Mouse (Mus musculus) MEL (cell line): Measurements from ENCODE around the gene Crybb1. TPM values are rescaled to one million over a fixed set of nuclear protein-coding genes. Genes with fewer than 3 reads are reported as not detected.

Experiments
- DNase-seq: peaks from one replicate; pipeline ENCODE4 v3.0.0; 2011; ENCODE audit warnings: low read depth, low spot score
- H3K27ac ChIP-seq: 2 replicates; pipeline ENCODE4 v1.5.1; 2012; ENCODE audit warnings: low read depth, mild to moderate bottlenecking, control low read depth, low read length, moderate library complexity; ENCODE audit not compliant: control insufficient read depth
- H3K27me3 ChIP-seq, 2 experiments: fragments of 150-350 bp in 1 of 2; sonication (generic) in 1 of 2; 2 replicates each; pipeline ENCODE4 v1.6.1; 2012; ENCODE audit warnings: low read length in 2 of 2, mild to moderate bottlenecking in 2 of 2, improper control_type of control experiment in 1 of 2, moderate library complexity in 1 of 2; ENCODE audit not compliant: insufficient read depth in 2 of 2, control insufficient read depth in 1 of 2
- H3K36me3 ChIP-seq, 2 experiments: 2 replicates each; pipeline ENCODE4 v1.6.1; 2012 to 2014; ENCODE audit warnings: low read length in 2 of 2, improper control_type of control experiment in 1 of 2, inconsistent platforms in 1 of 2, mild to moderate bottlenecking in 1 of 2; ENCODE audit not compliant: insufficient read depth in 2 of 2, control insufficient read depth in 1 of 2
- H3K4me1 ChIP-seq, 2 experiments: fragments of 150-350 bp in 1 of 2; sonication (generic) in 1 of 2; 2 replicates each; pipeline ENCODE4 v1.6.1; 2012; ENCODE audit warnings: low read length in 2 of 2, improper control_type of control experiment in 1 of 2, mild to moderate bottlenecking in 1 of 2; ENCODE audit not compliant: insufficient read depth in 2 of 2, control insufficient read depth in 1 of 2
- H3K4me3 ChIP-seq, 2 experiments: fragments of 150-350 bp in 1 of 2; sonication (generic) in 1 of 2; 2 replicates each; pipeline ENCODE4 v1.5.1; 2012; ENCODE audit warnings: low read depth in 2 of 2, low read length in 2 of 2, mild to moderate bottlenecking in 2 of 2, moderate library complexity in 2 of 2, control low read depth in 1 of 2, improper control_type of control experiment in 1 of 2; ENCODE audit not compliant: control insufficient read depth in 1 of 2, insufficient read depth in 1 of 2
- H3K79me2 ChIP-seq: 2 replicates; pipeline ENCODE4 v1.6.1; 2012; ENCODE audit warnings: mild to moderate bottlenecking, low read length, moderate library complexity; ENCODE audit not compliant: control insufficient read depth, poor library complexity, insufficient read depth
- H3K9ac ChIP-seq: 2 replicates; pipeline ENCODE4 v1.6.1; 2012; ENCODE audit warnings: low read depth, mild to moderate bottlenecking, control low read depth, low read length, moderate library complexity; ENCODE audit not compliant: control insufficient read depth, poor library complexity, severe bottlenecking
- H3K9me3 ChIP-seq: fragments of 150-350 bp; sonication (generic); replicated peaks from 2 replicates; pipeline ENCODE4 v1.6.1; 2012; ENCODE audit warnings: mild to moderate bottlenecking, low read length, improper control_type of control experiment, moderate library complexity; ENCODE audit not compliant: insufficient read depth
- BHLHE40 ChIP-seq: IDR thresholded peaks from 2 replicates; pipeline ENCODE4 v1.6.1; 2012; ENCODE audit warnings: low read depth, mild to moderate bottlenecking, inconsistent platforms, low read length, improper control_type of control experiment, borderline replicate concordance
- CHD1 ChIP-seq: IDR thresholded peaks from 2 replicates; pipeline ENCODE4 v1.6.1; 2012; ENCODE audit warnings: low read depth, mild to moderate bottlenecking, inconsistent platforms, low read length, improper control_type of control experiment
- CTCF ChIP-seq, 3 experiments: IDR thresholded peaks in 2 of 3; conservative IDR thresholded peaks in 1 of 3; 2 replicates each; pipeline ENCODE4 v1.5.1; 2011 to 2012; ENCODE audit warnings: low read length in 3 of 3, low read depth in 2 of 3, mild to moderate bottlenecking in 2 of 3, improper control_type of control experiment in 1 of 3, inconsistent platforms in 1 of 3, mixed read lengths in 1 of 3, moderate library complexity in 1 of 3; ENCODE audit not compliant: control insufficient read depth in 1 of 3, insufficient read depth in 1 of 3, poor library complexity in 1 of 3, severe bottlenecking in 1 of 3
- ETS1 ChIP-seq: IDR thresholded peaks from 2 replicates; pipeline ENCODE4 v1.6.1; 2012; ENCODE audit warnings: low read depth, mild to moderate bottlenecking, inconsistent platforms, low read length, improper control_type of control experiment, moderate library complexity
- HCFC1 ChIP-seq: IDR thresholded peaks from 2 replicates; pipeline ENCODE4 v1.6.1; 2012; ENCODE audit warnings: low read depth, mild to moderate bottlenecking, inconsistent platforms, low read length, improper control_type of control experiment, moderate library complexity
- MAFK ChIP-seq: IDR thresholded peaks from 2 replicates; pipeline ENCODE4 v1.6.1; 2011; ENCODE audit warnings: low read depth, mild to moderate bottlenecking, low read length, improper control_type of control experiment, borderline replicate concordance
- MEF2A ChIP-seq: IDR thresholded peaks from 2 replicates; pipeline ENCODE4 v1.6.1; 2014; ENCODE audit warnings: low read depth, mild to moderate bottlenecking, inconsistent platforms, low read length, improper control_type of control experiment; ENCODE audit not compliant: poor library complexity, insufficient replicate concordance, severe bottlenecking; ENCODE audit errors: extremely low read depth
- MXI1 ChIP-seq: IDR thresholded peaks from 2 replicates; pipeline ENCODE4 v1.6.1; 2011; ENCODE audit warnings: mild to moderate bottlenecking, low read depth, low read length, improper control_type of control experiment
- MYC ChIP-seq: IDR thresholded peaks from 2 replicates; pipeline ENCODE4 v1.6.1; 2011; ENCODE audit warnings: low read depth, mild to moderate bottlenecking, low read length, improper control_type of control experiment, moderate library complexity
- NRF1 ChIP-seq: IDR thresholded peaks from 2 replicates; pipeline ENCODE4 v1.6.1; 2014; ENCODE audit warnings: low read depth, mild to moderate bottlenecking, inconsistent platforms, low read length, improper control_type of control experiment, moderate library complexity; ENCODE audit not compliant: poor library complexity, insufficient read depth, severe bottlenecking
- RAD21 ChIP-seq: IDR thresholded peaks from 2 replicates; pipeline ENCODE4 v1.6.1; 2011; ENCODE audit warnings: mild to moderate bottlenecking, low read depth, low read length, improper control_type of control experiment
- RCOR1 ChIP-seq: IDR thresholded peaks from 2 replicates; pipeline ENCODE4 v1.6.1; 2012; ENCODE audit warnings: low read depth, mild to moderate bottlenecking, inconsistent platforms, low read length, improper control_type of control experiment
- TAL1 ChIP-seq: IDR thresholded peaks from 2 replicates; pipeline ENCODE4 v1.6.1; 2012; ENCODE audit warnings: mild to moderate bottlenecking, inconsistent platforms, low read length, moderate library complexity, mixed read lengths
- TCF12 ChIP-seq: IDR thresholded peaks from 2 replicates; pipeline ENCODE4 v1.6.1; 2014; ENCODE audit warnings: low read depth, mild to moderate bottlenecking, inconsistent platforms, low read length, improper control_type of control experiment, moderate library complexity
- USF1 ChIP-seq: IDR thresholded peaks from 2 replicates; pipeline ENCODE4 v1.6.1; 2014; ENCODE audit warnings: low read depth, mild to moderate bottlenecking, inconsistent platforms, low read length, improper control_type of control experiment, moderate library complexity
- USF2 ChIP-seq, 2 experiments: IDR thresholded peaks; 2 replicates each; pipeline ENCODE4 v1.6.1; 2011 to 2012; ENCODE audit warnings: improper control_type of control experiment in 2 of 2, low read length in 2 of 2, borderline replicate concordance in 1 of 2, inconsistent platforms in 1 of 2, low read depth in 1 of 2, mild to moderate bottlenecking in 1 of 2; ENCODE audit not compliant: insufficient read depth in 1 of 2
- ZC3H11A ChIP-seq: IDR thresholded peaks from 2 replicates; pipeline ENCODE4 v1.6.1; 2012; ENCODE audit warnings: low read depth, mild to moderate bottlenecking, inconsistent platforms, low read length, improper control_type of control experiment
- ZKSCAN1 ChIP-seq: IDR thresholded peaks from 2 replicates; pipeline ENCODE4 v1.6.1; 2012; ENCODE audit warnings: low read depth, mild to moderate bottlenecking, inconsistent platforms, low read length, improper control_type of control experiment, moderate library complexity
- ZNF384 ChIP-seq: IDR thresholded peaks from 2 replicates; pipeline ENCODE4 v1.6.1; 2012; ENCODE audit warnings: low read depth, mild to moderate bottlenecking, inconsistent platforms, low read length, improper control_type of control experiment
- polyA plus RNA-seq, 2 experiments: library from polyadenylated mRNA; stranded (reverse) in 1 of 2; unstranded in 1 of 2; fragments of >175 nt in 1 of 2; fragments of >200 nt in 1 of 2; gene quantifications; 2 replicates each; pipeline versions ENCODE4 v1.2.1 to v1.2.4; 2012; ENCODE audit warnings: low replicate concordance in 2 of 2, low read depth in 1 of 2; ENCODE audit not compliant: insufficient read length in 2 of 2, insufficient read depth in 1 of 2, missing spikeins in 1 of 2
- total RNA-seq: library from RNA; depleted of rRNA; stranded (reverse); fragments of 300-350 nt; gene quantifications from 2 replicates; pipeline ENCODE4 v1.2.3, GENCODE M21; 2012

The Crybb1 gene
- total and polyA plus RNA-seq, 3 experiments, result 0.24 to 0.27 TPM; not detected in 1

- Histone ChIP-seq H3K9ac (no peak overlapping the region), H3K36me3 (no peaks in the 10 kb centered on the region), H3K27me3 (no peaks in the 10 kb centered on the region), H3K4me1 (no peaks in the 10 kb centered on the region), H3K27ac (no peak overlapping the region), H3K4me3 (no peak overlapping the region), H3K79me2 (no peaks in the 10 kb centered on the region), H3K9me3 (no peaks in the 10 kb centered on the region)
- TF ChIP-seq BHLHE40 (no peak), USF2 (IDR thresholded peaks at IDR 0.05; ENCODE audit: borderline replicate concordance in 1 of 2, insufficient read depth in 1 of 2, low read depth in 1 of 2, low read length in 2 of 2) (no peak), MXI1 (no peak), MEF2A (no peak), ZC3H11A (no peak), RCOR1 (no peak), MAFK (no peak), MYC (no peak), TAL1 (no peak), ETS1 (no peak), TCF12 (no peak)
- DNase-seq, result no peak
Measured at GRCm38 (mm10) chr5:112228240-112229076, 27.2 kb upstream of the Crybb1 start.

GRCm38 (mm10) chr5:112235806-112236205, 19.8 kb upstream of the Crybb1 start:
- no peak overlapping the region for H3K4me3 ChIP-seq
- H3K9ac ChIP-seq, result no peak overlapping the region
- H3K27ac ChIP-seq, result no peak overlapping the region
- no peaks in the 10 kb centered on the region; a peak in 1 of 4 replicates for H3K4me1 ChIP-seq
- H3K9me3 ChIP-seq, result no peaks in the 10 kb centered on the region
- no peak for DNase-seq
- no peaks in the 10 kb centered on the region for H3K27me3 ChIP-seq
- H3K79me2 ChIP-seq, result no peaks in the 10 kb centered on the region
- H3K36me3 ChIP-seq, result no peaks in the 10 kb centered on the region
- TF ChIP-seq BHLHE40 (no peak), RAD21 (no peak), NRF1 (no peak), CTCF (IDR thresholded peaks at IDR 0.05 in 2 of 3, conservative IDR thresholded peaks at IDR 0.05 in 1 of 3; ENCODE audit: control insufficient read depth in 1 of 3, insufficient read depth in 1 of 3, low read depth in 2 of 3, low read length in 3 of 3, poor library complexity in 1 of 3, severe bottlenecking in 1 of 3) (no peak), ZKSCAN1 (no peak), CHD1 (no peak), USF2 (IDR thresholded peaks at IDR 0.05; ENCODE audit: borderline replicate concordance in 1 of 2, insufficient read depth in 1 of 2, low read depth in 1 of 2, low read length in 2 of 2) (no peak), MAFK (no peak), MEF2A (no peak), HCFC1 (no peak), ZNF384 (no peak), USF1 (no peak)
- TF ChIP-seq, all 39 proteins: peak for 0
